In the genomic region with DNA sequence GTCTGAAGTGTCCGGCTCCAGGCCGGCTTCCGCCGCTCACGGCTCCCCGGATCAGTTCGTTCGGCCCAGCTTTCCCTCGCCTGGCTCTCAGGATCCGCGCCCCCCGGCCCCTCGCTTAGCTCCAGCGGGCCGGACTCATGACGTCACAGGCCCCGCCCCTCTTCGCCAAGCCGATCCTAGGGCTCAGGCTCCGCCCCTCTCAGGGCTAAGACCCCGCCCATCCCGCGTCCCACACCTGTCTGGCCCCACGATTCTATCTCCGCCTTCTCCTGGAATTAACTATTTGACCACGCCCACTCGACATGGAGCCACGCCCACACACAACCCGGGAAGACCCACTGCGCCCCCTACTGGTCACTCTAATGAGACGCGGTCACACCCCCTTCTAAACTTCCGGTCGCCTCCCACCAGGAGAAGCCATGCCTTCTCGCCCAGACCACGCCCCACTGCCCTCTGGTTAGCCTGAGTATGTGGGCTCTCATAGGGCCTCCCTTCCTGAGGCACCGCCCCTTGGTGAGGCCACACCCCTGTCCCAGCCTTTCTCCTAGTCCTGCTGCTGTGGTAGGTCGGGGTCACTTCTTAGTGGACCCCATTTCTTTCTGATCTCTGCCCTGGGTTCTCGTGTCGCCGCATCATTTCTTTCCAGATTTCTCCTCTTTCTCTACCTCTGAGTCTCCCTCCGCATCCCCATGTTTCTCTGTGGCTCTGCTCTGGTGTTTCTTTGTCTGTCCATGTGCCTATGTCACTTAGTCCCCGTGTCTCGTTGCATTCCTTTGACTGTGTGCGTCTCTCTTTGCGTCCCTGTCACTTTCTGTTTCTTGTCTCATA, we compare ENCODE assay signal across 8 mouse cellular contexts. TPM values are rescaled to one million over a fixed set of nuclear protein-coding genes. Genes with fewer than 3 reads are reported as not detected.
A peak's percentile ranks its signal among the peaks of the same experiment; 100 is the strongest.
DNase-seq lines count a peak whose midpoint lies in the region; ATAC-seq and TF ChIP-seq lines count a peak whose summit lies in the region.

No protein-coding gene starts in this region.

- H3K4me3 ChIP-seq in hindbrain, embryonic 13.5 days: peak overlapping the region; percentile 79

- no peaks in the 10 kb centered on the region for H3K9me3 ChIP-seq in hindbrain, embryonic 13.5 days

- peaks cover 46% of the 10 kb centered on the region for H3K4me1 ChIP-seq in hindbrain, embryonic 13.5 days (replicated peaks)

- under 1% methylated on average over 45 of the region's 46 CpGs for WGBS in hindbrain, embryonic 13.5 days

- peak overlapping the region; percentile 85 for H3K4me2 ChIP-seq in hindbrain, embryonic 13.5 days

- POLR2A ChIA-PET in Patski (lab: Charles Lee): no interaction called here

- DNase-seq in Patski (ENCODE audit: low read depth, low spot score): peak; percentile 98
- DNase-seq in cerebellum, postnatal 14 days: peak; percentile 87 to 93
- DNase-seq in frontal cortex, postnatal 14 days (ENCODE audit: low spot score in 2 of 2): peak; percentile 92 to 95
- DNase-seq in layer of hippocampus, postnatal 25 days (ENCODE audit: extremely low spot score in 1 of 2, low spot score in 1 of 2): peak; percentile 92 to 94
- peak; percentile 97 for DNase-seq in lung, postnatal 25 days (ENCODE audit: low spot score)
- DNase-seq in retina, embryonic 14.5 days (ENCODE audit: low spot score): peak; percentile 100
- peak; percentile 74 for DNase-seq in thymus, postnatal 4 days

- H3K36me3 ChIP-seq in hindbrain, embryonic 13.5 days: no peaks in the 10 kb centered on the region

- TF ChIP-seq CTCF in Patski (IDR thresholded peaks at IDR 0.05): no peak

- ATAC-seq in Patski: peak; percentile 95
- peak; percentile 94 for ATAC-seq in hindbrain, embryonic 13.5 days (ENCODE audit: low FRiP score)

- in situ Hi-C loops in Patski (cut with MboI; ENCODE audit: low pct_unique_long_range_greater_than_20kb): loop anchor here (5.0 kb wide), 1 partner anchor 38 kb away; no protein-coding TSS in a partner anchor

- H3K9ac ChIP-seq in hindbrain, embryonic 13.5 days: peak overlapping the region; percentile 93

- CTCF ChIA-PET in Patski (lab: Charles Lee): interaction anchor here (0.6 to 1.6 kb wide), 3 partner anchors 41 to 127 kb away, joined by 3 to 4 read pairs (median 3); no protein-coding TSS in a partner anchor

- peak overlapping the region; percentile 90 for H3K27ac ChIP-seq in hindbrain, embryonic 13.5 days

- no peaks in the 10 kb centered on the region for H3K27me3 ChIP-seq in Patski
- H3K27me3 ChIP-seq in hindbrain, embryonic 13.5 days: no peaks in the 10 kb centered on the region

RNA-seq across cellular contexts. Expression of a gene that starts 0.7 kb away (rescaled TPM):
- 168 TPM for polyA plus RNA-seq in Patski (2021)
- polyA plus RNA-seq in hindbrain, embryonic 13.5 days (2015; fragmentation: Nextera tagmentation; extraction: Ambion mirVana): 49.1 and 49.8 TPM in 2 replicates
- total RNA-seq in layer of hippocampus, postnatal 25 days (2021): 1 to 10 TPM; 7.9 to 9.1 TPM

RNA-seq across cellular contexts. Expression of a gene that starts 21.2 kb away (rescaled TPM):
- polyA plus RNA-seq in Patski (2021): 70.3 TPM
- 8.1 and 10.7 TPM in 2 replicates for polyA plus RNA-seq in hindbrain, embryonic 13.5 days (2015; fragmentation: Nextera tagmentation; extraction: Ambion mirVana)
- total RNA-seq in layer of hippocampus, postnatal 25 days (2021): 10 to 100 TPM in 1 of 2 experiments, 1 to 10 TPM in 1; 8.7 to 11.4 TPM

RNA-seq across cellular contexts. Expression of a gene that starts 34.4 kb away (rescaled TPM):
- 142 TPM for polyA plus RNA-seq in Patski (2021)
- polyA plus RNA-seq in hindbrain, embryonic 13.5 days (2015; fragmentation: Nextera tagmentation; extraction: Ambion mirVana): 119 and 124 TPM in 2 replicates
- total RNA-seq in layer of hippocampus, postnatal 25 days (2021): 100 to 1,000 TPM; 109 TPM

RNA-seq across cellular contexts. Expression of a gene that starts 47.0 kb away (rescaled TPM):
- 0.15 TPM for polyA plus RNA-seq in Patski (2021)
- polyA plus RNA-seq in hindbrain, embryonic 13.5 days (2015; fragmentation: Nextera tagmentation; extraction: Ambion mirVana): not detected in 2 replicates
- not detected for total RNA-seq in layer of hippocampus, postnatal 25 days (2021)

RNA-seq across cellular contexts. Expression of a gene that starts 50.6 kb away (rescaled TPM):
- polyA plus RNA-seq in Patski (2021): 6.0 TPM
- 339 and 374 TPM in 2 replicates for polyA plus RNA-seq in hindbrain, embryonic 13.5 days (2015; fragmentation: Nextera tagmentation; extraction: Ambion mirVana)
- total RNA-seq in layer of hippocampus, postnatal 25 days (2021): 1,000 to 10,000 TPM; 2,615 to 2,768 TPM

Comparison
In these comparisons a context has a peak if more than half of its experiments do, and no peak if none do; other contexts are left out.
1. Peak in every context shown above with its lines: DNase-seq, ATAC-seq, H3K4me3 ChIP-seq and H3K27ac ChIP-seq.